Mouse (Mus musculus) CD8-positive naive resting alpha-beta T cell, adult 2 months (primary cell): ENCODE measurements at regions not wholly inside any gene's neighbourhood (a gene's known extent, or its start where the extent isn't known, plus 50 kb on each side); places are given as distances from the start of the nearest gene placed in this dataset.

Source experiments
- DNase-seq, 2 experiments: peaks; one replicate each; pipeline ENCODE4 v3.0.0; 2022; ENCODE audit warnings: low read depth in 2 of 2, low spot score in 2 of 2

- DNase-seq = no peak
These were observed 310.5 kb downstream of the Ptprc start for GRCm38 (mm10) chr1:137865030-137865429.

GRCm38 (mm10) chr1:137863506-137863905 lies 312.0 kb downstream of the Ptprc start:
- DNase-seq = no peak

GRCm38 (mm10) chr1:137852262-137852661 lies 323.2 kb downstream of the Ptprc start:
- no peak for DNase-seq

- no peak for DNase-seq
These were observed 328.1 kb downstream of the Ptprc start for GRCm38 (mm10) chr1:137847311-137847923.

GRCm38 (mm10) chr1:137846857-137847256 lies 328.7 kb downstream of the Ptprc start:
- DNase-seq = no peak

- no peak for DNase-seq
These were observed 335.0 kb downstream of the Ptprc start for GRCm38 (mm10) chr1:137840531-137840930.

- DNase-seq = no peak
These were observed 335.8 kb downstream of the Ptprc start for GRCm38 (mm10) chr1:137839703-137840102.

- no peak for DNase-seq
These were observed 336.2 kb downstream of the Ptprc start for GRCm38 (mm10) chr1:137839263-137839662.

- DNase-seq = no peak
These were observed 337.2 kb downstream of the Ptprc start for GRCm38 (mm10) chr1:137838357-137838756.

GRCm38 (mm10) chr1:137833535-137833934 lies 342.0 kb downstream of the Ptprc start:
- no peak for DNase-seq

- DNase-seq = no peak
These were observed 344.2 kb downstream of the Ptprc start for GRCm38 (mm10) chr1:137831284-137831683.

GRCm38 (mm10) chr1:137827379-137827778 lies 348.1 kb downstream of the Ptprc start:
- no peak for DNase-seq

- no peak for DNase-seq
These were observed 360.1 kb downstream of the Ptprc start for GRCm38 (mm10) chr1:137815401-137815888.

GRCm38 (mm10) chr1:137814556-137814955 lies 361.0 kb downstream of the Ptprc start:
- DNase-seq = no peak

- DNase-seq = no peak
These were observed 361.8 kb downstream of the Ptprc start for GRCm38 (mm10) chr1:137813716-137814115.

- DNase-seq = no peak
These were observed 363.5 kb downstream of the Ptprc start for GRCm38 (mm10) chr1:137811981-137812380.

- DNase-seq = peak in 1 of 2 experiments; percentile 17
These were observed 368.8 kb downstream of the Ptprc start for GRCm38 (mm10) chr1:137806742-137807141.

GRCm38 (mm10) chr1:137806252-137806651 lies 369.3 kb downstream of the Ptprc start:
- DNase-seq = peak in 1 of 2 experiments; percentile 2

GRCm38 (mm10) chr1:137802119-137802518 lies 373.4 kb downstream of the Ptprc start:
- no peak for DNase-seq

- DNase-seq = no peak
These were observed 374.8 kb downstream of the Ptprc start for GRCm38 (mm10) chr1:137800752-137801151.

- DNase-seq = no peak
These were observed 386.7 kb downstream of the Ptprc start for GRCm38 (mm10) chr1:137788789-137789188.

GRCm38 (mm10) chr1:137786653-137787052 lies 388.9 kb downstream of the Ptprc start:
- DNase-seq = no peak

GRCm38 (mm10) chr1:137774586-137774985 lies 400.9 kb downstream of the Ptprc start:
- no peak for DNase-seq
